Mouse (Mus musculus) heart, embryonic 15.5 days (tissue): ENCODE measurements around the gene Fars2. TPM values are rescaled to one million over a fixed set of nuclear protein-coding genes. Genes with fewer than 3 reads are reported as not detected.

Experiments
- ATAC-seq: fragments of 200-750 bp; cut with Nextera tagmentation; replicated peaks from 2 replicates; pipeline ENCODE4 v1.8.0; 2017; ENCODE audit warnings: low read depth, moderate TSS enrichment; ENCODE audit not compliant: insufficient number of reproducible peaks, insufficient read depth, low FRiP score
- H3K27ac ChIP-seq: fragments of 300-500 bp; sonication (generic); 2 replicates; pipeline ENCODE4 v1.5.1; 2015; ENCODE audit warnings: mild to moderate bottlenecking, inconsistent platforms
- H3K27me3 ChIP-seq: fragments of 300-500 bp; sonication (generic); 2 replicates; pipeline ENCODE4 v1.6.1; 2015; ENCODE audit warnings: inconsistent platforms
- H3K36me3 ChIP-seq: fragments of 300-500 bp; sonication (generic); 2 replicates; pipeline ENCODE4 v1.6.1; 2015; ENCODE audit warnings: mild to moderate bottlenecking, inconsistent platforms
- H3K4me1 ChIP-seq: fragments of 300-500 bp; sonication (generic); replicated peaks from 2 replicates; pipeline ENCODE4 v1.6.1; 2015; ENCODE audit warnings: inconsistent platforms
- H3K4me2 ChIP-seq: fragments of 300-500 bp; sonication (generic); 2 replicates; pipeline ENCODE4 v1.6.1; 2015; ENCODE audit warnings: inconsistent platforms, mild to moderate bottlenecking, moderate library complexity
- H3K4me3 ChIP-seq: fragments of 300-500 bp; sonication (generic); 2 replicates; pipeline ENCODE4 v1.5.1; 2015; ENCODE audit warnings: mild to moderate bottlenecking, inconsistent platforms
- H3K9ac ChIP-seq: fragments of 300-500 bp; sonication (generic); 2 replicates; pipeline ENCODE4 v1.6.1; 2015; ENCODE audit warnings: mild to moderate bottlenecking, inconsistent platforms
- H3K9me3 ChIP-seq: fragments of 300-500 bp; sonication (generic); replicated peaks from 2 replicates; pipeline ENCODE4 v1.6.1; 2016; ENCODE audit warnings: inconsistent platforms
- WGBS: fragments of 180-500 bp; shearing (Covaris S2); methylation state at CpG from one replicate; pipeline ENCODE4 v1.1.7; 2015; ENCODE audit warnings: mixed read lengths; 5-methylcytosine and 5-hydroxymethylcytosine counted together
- polyA plus RNA-seq: library from polyadenylated mRNA; unstranded; fragments of >200 nt; fragmentation: Nextera tagmentation; extraction: Ambion mirVana; gene quantifications from 2 replicates; pipeline ENCODE4 v1.2.1, GENCODE M21; 2015

Fars2 gene
- polyA plus RNA-seq, 1 experiment from 2014 or later = 57.1 TPM

- Histone ChIP-seq H3K4me3 (no peak overlapping the region), H3K36me3 (no peaks in the 10 kb centered on the region), H3K9ac (no peak overlapping the region), H3K27ac (no peak overlapping the region), H3K27me3 (no peaks in the 10 kb centered on the region), H3K9me3 (no peaks in the 10 kb centered on the region), H3K4me2 (no peak overlapping the region), H3K4me1 (no peaks in the 10 kb centered on the region)
- no peak for ATAC-seq
- 51% methylated on average over 4 of the region's 4 CpGs for WGBS
These were observed 471.9 kb downstream of the Fars2 start for GRCm38 (mm10) chr13:36589092-36589491.

GRCm38 (mm10) chr13:36592291-36592690 is 475.1 kb downstream of the Fars2 start:
- no peaks in the 10 kb centered on the region for H3K36me3 ChIP-seq
- no peak overlapping the region for H3K27ac ChIP-seq
- no peaks in the 10 kb centered on the region for H3K27me3 ChIP-seq
- H3K9me3 ChIP-seq = no peaks in the 10 kb centered on the region
- H3K9ac ChIP-seq = no peak overlapping the region
- H3K4me3 ChIP-seq = no peak overlapping the region
- no peak overlapping the region for H3K4me2 ChIP-seq
- H3K4me1 ChIP-seq = no peaks in the 10 kb centered on the region
- 66% methylated on average over 2 of the region's 2 CpGs for WGBS
- no peak for ATAC-seq

GRCm38 (mm10) chr13:36606717-36607116 is 489.5 kb downstream of the Fars2 start:
- Histone ChIP-seq H3K9me3 (no peaks in the 10 kb centered on the region), H3K4me2 (no peak overlapping the region), H3K27me3 (no peaks in the 10 kb centered on the region), H3K9ac (no peak overlapping the region), H3K27ac (no peak overlapping the region), H3K4me3 (no peak overlapping the region), H3K36me3 (no peaks in the 10 kb centered on the region), H3K4me1 (no peaks in the 10 kb centered on the region)
- WGBS = 86% methylated on average over 5 of the region's 5 CpGs
- ATAC-seq = no peak

- no peak for ATAC-seq
- Histone ChIP-seq H3K4me3 (no peak overlapping the region), H3K4me2 (no peak overlapping the region), H3K9me3 (no peaks in the 10 kb centered on the region), H3K9ac (no peak overlapping the region), H3K27me3 (0 out of 2 replicates have a peak, but pooled peaks cover 3% of the 10 kb centered on the region), H3K4me1 (no peaks in the 10 kb centered on the region), H3K27ac (no peak overlapping the region), H3K36me3 (no peaks in the 10 kb centered on the region)
- 82% methylated on average over 4 of the region's 4 CpGs for WGBS
These were observed 490.7 kb downstream of the Fars2 start for GRCm38 (mm10) chr13:36607871-36608270.

- no peak overlapping the region for H3K4me3 ChIP-seq
- no peak overlapping the region for H3K27ac ChIP-seq
- H3K4me1 ChIP-seq = no peaks in the 10 kb centered on the region
- 92% methylated on average over 5 of the region's 5 CpGs for WGBS
- H3K27me3 ChIP-seq = 0 out of 2 replicates have a peak, but pooled peaks cover 3% of the 10 kb centered on the region
- H3K9ac ChIP-seq = no peak overlapping the region
- no peaks in the 10 kb centered on the region for H3K9me3 ChIP-seq
- no peak for ATAC-seq
- no peak overlapping the region for H3K4me2 ChIP-seq
- no peaks in the 10 kb centered on the region for H3K36me3 ChIP-seq
These were observed 493.2 kb downstream of the Fars2 start for GRCm38 (mm10) chr13:36610426-36610825.

- Histone ChIP-seq H3K4me3 (no peak overlapping the region), H3K27me3 (0 out of 2 replicates have a peak, but pooled peaks cover 3% of the 10 kb centered on the region), H3K27ac (no peak overlapping the region), H3K4me1 (no peaks in the 10 kb centered on the region), H3K9me3 (no peaks in the 10 kb centered on the region), H3K4me2 (no peak overlapping the region), H3K36me3 (no peaks in the 10 kb centered on the region), H3K9ac (no peak overlapping the region)
- ATAC-seq = no peak
- WGBS = 62% methylated on average over 23 of the region's 23 CpGs
These were observed 495.9 kb downstream of the Fars2 start for GRCm38 (mm10) chr13:36612785-36613750.

GRCm38 (mm10) chr13:36620498-36621332 is 503.5 kb downstream of the Fars2 start:
- no peak overlapping the region for H3K4me2 ChIP-seq
- H3K27me3 ChIP-seq = no peaks in the 10 kb centered on the region
- WGBS = 83% methylated on average over 10 of the region's 10 CpGs
- no peak for ATAC-seq
- H3K27ac ChIP-seq = no peak overlapping the region
- H3K4me3 ChIP-seq = no peak overlapping the region
- H3K9ac ChIP-seq = no peak overlapping the region
- H3K9me3 ChIP-seq = no peaks in the 10 kb centered on the region
- H3K36me3 ChIP-seq = no peaks in the 10 kb centered on the region
- H3K4me1 ChIP-seq = no peaks in the 10 kb centered on the region

- Histone ChIP-seq H3K4me1 (no peaks in the 10 kb centered on the region), H3K27ac (no peak overlapping the region), H3K4me3 (no peak overlapping the region), H3K4me2 (no peak overlapping the region), H3K9ac (no peak overlapping the region), H3K9me3 (no peaks in the 10 kb centered on the region), H3K36me3 (no peaks in the 10 kb centered on the region), H3K27me3 (no peaks in the 10 kb centered on the region)
- WGBS = 95% methylated on average over 1 of the region's 1 CpGs
- no peak for ATAC-seq
These were observed 504.1 kb downstream of the Fars2 start for GRCm38 (mm10) chr13:36621333-36621659.

GRCm38 (mm10) chr13:36623556-36623955 is 506.3 kb downstream of the Fars2 start:
- Histone ChIP-seq H3K4me1 (no peaks in the 10 kb centered on the region), H3K36me3 (no peaks in the 10 kb centered on the region), H3K27me3 (no peaks in the 10 kb centered on the region), H3K27ac (no peak overlapping the region), H3K4me2 (no peak overlapping the region), H3K9ac (no peak overlapping the region), H3K4me3 (no peak overlapping the region), H3K9me3 (no peaks in the 10 kb centered on the region)
- no peak for ATAC-seq
- 75% methylated on average over 1 of the region's 1 CpGs for WGBS

GRCm38 (mm10) chr13:36629154-36629553 is 511.9 kb downstream of the Fars2 start:
- H3K4me2 ChIP-seq = no peak overlapping the region
- H3K4me1 ChIP-seq = no peaks in the 10 kb centered on the region
- H3K9ac ChIP-seq = no peak overlapping the region
- no peaks in the 10 kb centered on the region for H3K9me3 ChIP-seq
- H3K27me3 ChIP-seq = no peaks in the 10 kb centered on the region
- no peaks in the 10 kb centered on the region for H3K36me3 ChIP-seq
- no peak overlapping the region for H3K4me3 ChIP-seq
- no peak overlapping the region for H3K27ac ChIP-seq
- WGBS = 72% methylated on average over 1 of the region's 1 CpGs
- no peak for ATAC-seq

GRCm38 (mm10) chr13:36648257-36648656 is 531.0 kb downstream of the Fars2 start:
- no peak for ATAC-seq
- H3K9ac ChIP-seq = no peak overlapping the region
- no peak overlapping the region for H3K27ac ChIP-seq
- 58% methylated on average over 7 of the region's 7 CpGs for WGBS
- no peaks in the 10 kb centered on the region for H3K36me3 ChIP-seq
- H3K4me3 ChIP-seq = no peak overlapping the region
- H3K27me3 ChIP-seq = no peaks in the 10 kb centered on the region
- H3K9me3 ChIP-seq = no peaks in the 10 kb centered on the region
- no peak overlapping the region for H3K4me2 ChIP-seq
- no peaks in the 10 kb centered on the region for H3K4me1 ChIP-seq
